Mouse (Mus musculus) E14TG2a.4 (cell line): ENCODE results near the gene Zfhx3.

Source experiments
- CTCF ChIP-seq: conservative IDR thresholded peaks from 2 replicates; pipeline ENCODE4 v1.5.1; 2014; ENCODE audit warnings: low read length
- POU5F1 ChIP-seq: IDR thresholded peaks from 2 replicates; pipeline ENCODE4 v1.6.1; 2014; ENCODE audit warnings: low read length, borderline replicate concordance

DNA sequence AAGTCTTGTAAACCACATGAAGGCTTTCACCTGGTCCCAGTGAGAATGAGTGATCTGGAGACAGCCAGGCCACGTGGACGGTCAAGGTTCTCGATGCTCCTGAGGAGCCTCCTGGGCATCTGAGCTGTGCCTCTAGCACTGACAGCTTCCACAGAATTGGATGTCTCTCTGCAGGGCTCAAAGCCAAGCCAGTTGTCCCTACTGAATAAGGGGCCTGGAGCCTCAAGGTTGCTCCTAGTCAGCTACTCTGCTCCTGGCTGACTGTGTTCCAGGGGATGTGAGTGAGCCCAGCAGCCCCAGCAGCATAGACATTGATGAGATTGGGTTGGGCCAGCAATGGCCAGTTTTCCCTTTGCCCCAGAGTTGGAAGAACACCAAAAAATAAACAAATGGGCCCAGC lies 927.9 kb downstream of the Zfhx3 start:
- TF ChIP-seq CTCF (no peak), POU5F1 (no peak)
